Mouse (Mus musculus): Measurements from ENCODE around the gene Tcf25.

The Tcf25 gene

GRCm38 (mm10) chr8:123373403-123374238, at the start of gene Tcf25:
TSS of gene Tcf25 (plus strand) at chr8:123373753.
- DNase-seq (ENCODE audit: low spot score in 2 of 2) = peak; percentile 89 to 92

DNA sequence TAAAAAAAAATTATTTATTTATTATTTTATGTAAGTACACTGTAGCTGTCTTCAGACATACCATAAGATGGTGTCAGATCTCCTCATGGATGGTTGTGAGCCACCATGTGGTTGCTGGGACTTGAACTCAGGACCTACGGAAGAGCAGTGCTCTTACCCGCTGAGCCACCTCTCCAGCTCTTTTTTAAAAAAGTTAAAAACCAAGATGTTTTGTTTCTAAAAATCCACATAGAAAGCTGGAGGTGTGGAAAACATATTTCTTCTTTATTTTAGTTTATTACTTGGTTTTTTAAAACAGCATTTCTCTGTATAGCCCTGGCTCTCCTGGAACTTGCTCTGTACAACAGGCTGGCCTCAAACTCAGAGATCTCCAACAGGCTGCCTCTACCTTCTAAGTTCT, 45.0 kb upstream of the Tcf25 start:
- DNase-seq (ENCODE audit: low spot score in 2 of 2) = no peak

DNA sequence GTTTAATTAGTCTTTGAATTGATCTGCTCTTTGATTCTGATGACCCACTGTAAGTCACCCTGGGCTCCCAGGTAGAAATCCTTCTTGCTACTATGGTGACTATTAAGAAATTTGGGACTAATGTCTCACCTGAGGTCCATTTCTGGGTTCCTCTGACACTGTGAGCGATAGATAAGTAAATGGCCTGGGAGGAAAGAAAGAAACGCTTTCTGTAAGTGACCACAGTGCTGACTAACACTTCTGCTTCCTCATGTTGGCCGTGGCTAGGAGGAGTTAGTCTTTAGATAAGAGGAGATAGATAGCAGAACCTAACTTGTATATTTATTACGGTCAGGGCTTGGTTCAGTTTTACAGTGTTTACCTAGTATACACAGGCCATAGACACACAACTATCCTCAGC, 44.2 kb upstream of the Tcf25 start:
- DNase-seq (ENCODE audit: low spot score in 2 of 2) = no peak

DNA sequence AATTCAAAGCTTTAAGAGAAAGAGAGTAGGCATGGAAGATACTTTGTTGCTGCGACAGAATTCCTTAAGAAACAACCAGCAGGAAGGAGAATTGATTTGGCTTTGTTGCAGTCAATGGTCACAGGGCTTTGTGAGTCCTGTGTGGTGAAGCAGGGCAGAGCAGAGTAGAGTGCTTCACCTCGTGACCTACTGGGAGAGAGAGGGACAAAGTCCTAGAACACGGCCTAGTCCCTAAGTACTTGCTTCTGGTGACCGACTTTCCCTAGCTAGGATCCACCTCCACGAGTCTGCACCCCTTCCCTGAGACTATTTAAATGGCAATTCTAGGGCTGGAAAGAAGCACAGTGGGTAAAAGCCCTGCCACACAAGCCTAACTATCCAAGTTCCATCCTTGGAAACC, 43.6 kb upstream of the Tcf25 start:
- DNase-seq (ENCODE audit: low spot score in 2 of 2) = no peak

DNA sequence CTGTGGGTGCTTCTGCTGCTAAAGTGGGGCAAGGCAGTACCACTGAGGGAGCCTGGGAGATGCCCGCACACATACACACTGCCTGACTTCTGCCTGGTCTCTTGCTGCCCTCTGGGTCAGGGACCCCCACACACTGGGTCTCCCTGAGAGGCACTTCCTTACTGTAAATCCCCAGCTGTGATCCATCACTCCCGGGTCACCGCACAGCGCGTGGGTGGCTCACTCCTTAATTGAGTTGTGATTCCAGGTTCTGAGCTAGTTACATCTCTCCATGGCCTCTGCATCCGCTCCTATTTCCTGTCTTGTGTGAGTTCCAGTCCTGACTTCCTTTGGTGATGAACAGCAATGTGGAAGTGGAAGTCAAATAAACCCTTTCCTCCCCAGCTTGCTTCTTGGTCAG, 42.9 kb upstream of the Tcf25 start:
- DNase-seq (ENCODE audit: low spot score in 2 of 2) = no peak

GRCm38 (mm10) chr8:123331301-123331700, 42.3 kb upstream of the Tcf25 start:
- DNase-seq (ENCODE audit: low spot score in 2 of 2) = no peak

DNA sequence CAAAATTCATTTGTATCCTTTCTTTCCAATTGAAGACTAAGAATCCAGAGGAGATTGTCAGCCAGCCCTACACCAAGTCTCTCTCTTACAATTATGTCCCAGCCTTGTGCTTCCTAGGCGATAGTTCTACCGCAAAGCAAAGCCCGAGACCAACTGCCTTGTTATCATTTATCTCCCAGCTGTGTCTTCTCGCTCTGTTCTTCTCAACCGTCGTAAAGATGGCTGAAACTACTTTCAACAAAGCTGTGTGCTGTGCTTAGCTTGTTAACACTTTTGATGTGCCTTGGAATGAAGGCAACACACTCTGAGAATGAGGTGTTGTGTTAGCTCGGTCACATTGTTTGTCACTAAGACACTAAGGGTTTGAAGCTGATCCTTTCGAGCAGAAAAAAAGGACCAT, 41.7 kb upstream of the Tcf25 start:
- no peak for DNase-seq (ENCODE audit: low spot score in 2 of 2)

- DNase-seq (ENCODE audit: low spot score in 2 of 2) = peak; percentile 53 to 67
These were observed 41.1 kb upstream of the Tcf25 start, which contains the start of gene Spire2 for GRCm38 (mm10) chr8:123332262-123333090. TSS of gene Spire2 (plus strand) at chr8:123332713.

DNA sequence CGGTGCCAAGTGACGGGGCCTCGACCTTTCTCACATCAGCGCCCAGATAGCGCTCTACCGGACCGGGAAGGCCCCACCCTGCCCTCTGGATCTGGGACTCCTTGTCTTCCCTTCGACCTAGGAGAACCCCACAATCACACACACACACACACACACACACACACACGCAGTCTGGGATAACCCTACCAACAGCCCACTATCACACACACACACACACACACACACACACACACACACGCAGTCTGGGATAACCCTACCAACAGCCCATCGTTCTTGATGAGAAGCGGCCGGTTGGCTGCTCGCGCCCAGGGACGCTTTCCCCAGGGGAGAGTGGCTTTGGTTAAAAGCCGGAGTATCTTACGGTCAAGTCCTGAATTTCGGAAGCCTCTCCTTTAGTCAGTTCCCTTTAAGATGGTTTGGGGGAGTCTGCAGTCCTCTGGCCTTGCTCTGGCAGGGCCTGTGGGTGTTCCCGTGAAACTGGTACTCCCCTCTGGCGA, 40.4 kb upstream of the Tcf25 start:
- DNase-seq (ENCODE audit: low spot score in 2 of 2) = no peak

GRCm38 (mm10) chr8:123333864-123334263, 39.7 kb upstream of the Tcf25 start:
- DNase-seq (ENCODE audit: low spot score in 2 of 2) = no peak

- DNase-seq (ENCODE audit: low spot score in 2 of 2) = no peak
These were observed 39.1 kb upstream of the Tcf25 start for GRCm38 (mm10) chr8:123334467-123334866.

- no peak for DNase-seq (ENCODE audit: low spot score in 2 of 2)
These were observed 36.1 kb upstream of the Tcf25 start for GRCm38 (mm10) chr8:123337475-123337874.

DNA sequence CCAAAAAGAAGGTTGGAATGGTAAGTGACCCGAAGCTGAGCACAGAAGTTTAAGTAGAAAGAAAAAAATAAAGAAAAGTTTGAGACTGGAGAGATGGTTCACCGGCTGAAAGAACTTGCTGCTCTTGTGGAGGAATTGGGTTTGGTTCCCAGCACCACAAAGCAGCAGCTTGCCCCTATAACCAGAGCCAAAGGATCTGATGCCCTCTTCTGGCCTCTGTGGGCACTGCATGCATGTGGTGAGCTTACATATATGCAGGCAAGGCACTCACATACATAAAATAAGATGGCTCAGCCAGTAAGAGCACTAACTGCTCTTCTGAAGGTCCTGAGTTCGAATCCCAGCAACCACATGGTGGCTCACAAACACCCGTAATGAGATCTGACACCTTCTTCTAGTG, 33.5 kb upstream of the Tcf25 start:
- no peak for DNase-seq (ENCODE audit: low spot score in 2 of 2)

GRCm38 (mm10) chr8:123341040-123342015, 32.2 kb upstream of the Tcf25 start:
- peak; percentile 37 to 60 for DNase-seq (ENCODE audit: low spot score in 2 of 2)

- no peak for DNase-seq (ENCODE audit: low spot score in 2 of 2)
These were observed 31.3 kb upstream of the Tcf25 start for GRCm38 (mm10) chr8:123342253-123342652.

DNA sequence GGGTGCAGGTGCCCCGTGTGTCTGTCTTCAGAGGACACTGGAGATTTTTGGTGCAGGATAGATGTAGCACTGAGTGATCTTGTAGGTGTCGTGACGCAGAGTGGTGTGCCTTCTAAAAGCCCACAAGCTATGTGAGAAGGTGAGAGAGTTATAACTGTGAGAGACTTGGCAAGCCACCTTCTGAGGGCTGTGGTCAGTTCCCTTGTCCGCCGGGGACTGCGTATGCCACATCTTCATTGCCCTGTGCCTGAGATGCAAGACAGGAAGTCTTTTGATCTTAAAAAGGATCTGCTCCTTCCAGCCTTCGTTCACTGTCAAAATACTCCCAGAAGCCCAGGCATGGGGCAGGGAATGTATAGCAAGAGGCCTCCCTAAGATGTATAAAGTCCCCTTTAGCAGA, 30.6 kb upstream of the Tcf25 start:
- no peak for DNase-seq (ENCODE audit: low spot score in 2 of 2)

DNA sequence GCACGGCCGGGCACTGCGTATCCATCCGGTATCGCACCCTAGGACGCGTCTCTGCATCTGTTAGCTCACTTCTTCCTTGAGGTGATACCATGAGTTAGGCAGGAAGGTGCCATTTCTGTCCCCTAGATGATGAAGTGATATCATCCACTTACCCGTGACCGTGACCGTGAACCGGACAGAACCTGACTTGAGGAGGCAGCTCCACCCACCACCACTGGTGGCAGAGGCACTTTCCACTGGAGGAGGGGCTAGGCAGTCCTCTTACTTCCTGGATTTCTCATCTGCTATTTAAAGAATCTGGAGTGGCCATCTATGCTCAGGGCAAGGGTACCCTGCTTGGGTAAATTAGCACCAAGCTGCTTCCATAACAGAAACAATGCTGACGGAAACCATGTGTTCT, 30.1 kb upstream of the Tcf25 start:
- no peak for DNase-seq (ENCODE audit: low spot score in 2 of 2)

- DNase-seq (ENCODE audit: low spot score in 2 of 2) = no peak
These were observed 28.4 kb upstream of the Tcf25 start for GRCm38 (mm10) chr8:123345135-123345534.

- no peak for DNase-seq (ENCODE audit: low spot score in 2 of 2)
These were observed 27.7 kb upstream of the Tcf25 start for GRCm38 (mm10) chr8:123345856-123346255.

DNA sequence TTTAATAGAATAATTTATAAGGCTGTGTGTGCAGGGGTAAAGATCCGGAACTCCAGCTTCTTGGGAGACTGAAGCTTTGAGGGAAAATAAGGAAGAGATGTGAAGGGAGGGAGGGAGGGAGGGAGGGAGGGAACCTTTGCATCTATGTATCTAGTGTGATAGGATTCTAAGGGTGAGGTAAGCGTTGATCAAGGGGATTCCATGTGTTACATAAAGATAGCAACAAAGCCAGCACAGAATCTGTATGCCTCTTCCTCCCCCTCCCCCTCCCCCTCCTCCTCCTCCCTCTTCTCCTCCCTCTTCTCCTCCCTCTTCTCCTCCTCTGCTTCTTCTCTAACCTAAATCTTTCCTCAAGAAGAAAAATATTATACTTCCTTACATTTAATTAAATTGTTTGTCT, 26.3 kb upstream of the Tcf25 start:
- no peak for DNase-seq (ENCODE audit: low spot score in 2 of 2)

- DNase-seq (ENCODE audit: low spot score in 2 of 2) = peak in 1 of 2 experiments; percentile 30
These were observed 25.2 kb upstream of the Tcf25 start for GRCm38 (mm10) chr8:123348237-123348843.

Data from urinary bladder, adult 18-20 months (tissue).